Mouse (Mus musculus) gastrocnemius, postnatal 36 days (tissue): ENCODE results near the gene Brd1. TPM values are rescaled to one million over a fixed set of nuclear protein-coding genes. Genes with fewer than 3 reads are reported as not detected.

Experiments used
- DNase-seq, 2 experiments: peaks; one replicate each; pipeline ENCODE4 v3.0.0; 2022
- intact Hi-C: fragments of 180-260 bp; cut with DNase I; formaldehyde crosslinking; loops from one replicate; pipeline ENCODE4 v1.15.1; 2025
- total RNA-seq, 2 experiments: library from RNA; stranded (reverse); gene quantifications; 2 replicates each; pipeline ENCODE4 v1.2.3; 2021

Brd1 gene
- total RNA-seq, 2 experiments from 2014 or later = 21.0 to 22.3 TPM

- no peak for DNase-seq
- intact Hi-C loops = no loop called here
These were observed 38.0 kb downstream of the Brd1 start for GRCm38 (mm10) chr15:88696055-88696454.

GRCm38 (mm10) chr15:88694033-88694432 lies 40.0 kb downstream of the Brd1 start:
- DNase-seq = no peak
- intact Hi-C loops = no loop called here

GRCm38 (mm10) chr15:88692720-88693119 lies 41.3 kb downstream of the Brd1 start:
- intact Hi-C loops = no loop called here
- DNase-seq = no peak

- intact Hi-C loops = no loop called here
- no peak for DNase-seq
These were observed 42.9 kb downstream of the Brd1 start for GRCm38 (mm10) chr15:88691129-88691528.

GRCm38 (mm10) chr15:88688120-88688519 lies 45.9 kb downstream of the Brd1 start:
- no peak for DNase-seq
- intact Hi-C loops = no loop called here

- DNase-seq = no peak
- intact Hi-C loops = no loop called here
These were observed 47.3 kb downstream of the Brd1 start for GRCm38 (mm10) chr15:88686725-88687124.

GRCm38 (mm10) chr15:88684039-88684438 lies 50.0 kb downstream of the Brd1 start:
- DNase-seq = no peak
- intact Hi-C loops = no loop called here

- no peak for DNase-seq
- intact Hi-C loops = no loop called here
These were observed 53.1 kb downstream of the Brd1 start for GRCm38 (mm10) chr15:88680931-88681330.

GRCm38 (mm10) chr15:88677568-88677967 lies 56.5 kb downstream of the Brd1 start:
- intact Hi-C loops = no loop called here
- DNase-seq = no peak

GRCm38 (mm10) chr15:88675998-88676397 lies 58.0 kb downstream of the Brd1 start:
- intact Hi-C loops = no loop called here

GRCm38 (mm10) chr15:88668693-88669092 lies 65.3 kb downstream of the Brd1 start:
- DNase-seq = no peak
- intact Hi-C loops = no loop called here

More at GRCm38 (mm10) chr15:88675998-88676397, 58.0 kb downstream of the Brd1 start:
- no peak for DNase-seq

- intact Hi-C loops = no loop called here
- no peak for DNase-seq
These were observed 66.4 kb downstream of the Brd1 start for GRCm38 (mm10) chr15:88667653-88668052.

- DNase-seq = no peak
- intact Hi-C loops = no loop called here
These were observed 68.2 kb downstream of the Brd1 start for GRCm38 (mm10) chr15:88665846-88666245.

- no peak for DNase-seq
- intact Hi-C loops = no loop called here
These were observed 71.0 kb downstream of the Brd1 start for GRCm38 (mm10) chr15:88663041-88663440.

GRCm38 (mm10) chr15:88662111-88662850 lies 71.8 kb downstream of the Brd1 start:
- intact Hi-C loops = no loop called here
- DNase-seq = no peak

- intact Hi-C loops = no loop called here
- DNase-seq = no peak
These were observed 72.4 kb downstream of the Brd1 start for GRCm38 (mm10) chr15:88661654-88662053.

- intact Hi-C loops = no loop called here
- no peak for DNase-seq
These were observed 82.0 kb downstream of the Brd1 start for GRCm38 (mm10) chr15:88652006-88652405.

GRCm38 (mm10) chr15:88651019-88651418 lies 83.0 kb downstream of the Brd1 start:
- intact Hi-C loops = no loop called here
- peak in 1 of 2 experiments; percentile 18 for DNase-seq

Other genes starting within 250 kb of the Brd1 start
- gene Zdhhc25, start 133.9 kb downstream of the Brd1 start, total RNA-seq = not detected
- gene Zbed4, start 17.4 kb upstream of the Brd1 start, total RNA-seq = 10 to 100 TPM; 10.7 to 11.1 TPM
- gene Alg12, start 85.1 kb upstream of the Brd1 start, total RNA-seq = 1 to 10 TPM; 3.6 to 3.7 TPM
- gene Creld2, start 85.4 kb upstream of the Brd1 start, total RNA-seq = 1 to 10 TPM; 6.6 to 8.9 TPM
- 10 to 100 TPM; 22.1 to 32.2 TPM for gene Pim3, start 128.0 kb upstream of the Brd1 start, total RNA-seq
- not detected for gene Ttll8, start 220.2 kb upstream of the Brd1 start, total RNA-seq
- not detected for gene Mlc1, start 244.8 kb upstream of the Brd1 start, total RNA-seq
- gene Mov10l1, start 248.7 kb upstream of the Brd1 start, total RNA-seq = not detected